Mouse (Mus musculus) 416B (cell line): ENCODE data around the gene Trip13.

Experiments
- DNase-seq: peaks from one replicate; pipeline ENCODE4 v3.0.0; 2011; ENCODE audit warnings: low read depth

The Trip13 gene

DNA sequence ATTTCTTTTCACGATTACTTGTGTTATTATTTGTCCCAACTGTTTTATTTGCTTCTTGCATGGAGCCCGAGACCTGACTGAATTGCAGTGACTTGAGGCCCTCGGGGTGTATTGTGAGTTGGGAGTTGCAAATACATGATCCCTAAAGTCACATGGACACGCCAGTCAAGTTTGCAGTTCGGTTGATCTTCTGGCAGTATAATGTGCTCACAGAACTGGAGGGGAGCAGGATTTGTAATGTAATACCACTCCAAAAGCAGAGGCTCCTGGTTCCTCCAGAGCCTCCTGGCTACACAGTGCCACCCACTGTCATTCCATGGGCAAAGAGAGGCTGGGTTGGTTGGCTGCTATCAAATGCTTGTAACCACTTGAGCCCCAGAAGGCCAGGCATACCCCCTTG lies 51.0 kb downstream of the Trip13 start:
- DNase-seq = no peak

DNA sequence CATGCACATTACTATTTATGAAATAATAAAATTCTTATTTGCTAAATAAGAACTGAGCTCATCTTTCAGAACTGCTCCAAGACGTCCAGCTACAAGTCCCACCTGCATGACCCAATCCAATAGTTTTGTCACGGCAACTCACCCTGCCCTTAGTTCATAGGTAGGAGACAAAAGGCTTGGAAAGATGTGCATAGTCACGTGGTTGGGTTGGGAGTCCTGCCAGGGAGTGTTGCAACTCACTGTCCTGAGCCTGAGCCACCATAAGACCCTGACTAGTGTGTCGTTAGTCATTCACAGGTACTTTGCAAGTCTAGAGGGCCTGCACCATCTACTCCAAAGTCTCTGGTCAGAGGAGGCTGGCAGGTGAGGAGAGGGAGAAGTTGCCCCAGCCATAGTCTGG lies 51.5 kb downstream of the Trip13 start:
- peak; percentile 16 for DNase-seq

DNA sequence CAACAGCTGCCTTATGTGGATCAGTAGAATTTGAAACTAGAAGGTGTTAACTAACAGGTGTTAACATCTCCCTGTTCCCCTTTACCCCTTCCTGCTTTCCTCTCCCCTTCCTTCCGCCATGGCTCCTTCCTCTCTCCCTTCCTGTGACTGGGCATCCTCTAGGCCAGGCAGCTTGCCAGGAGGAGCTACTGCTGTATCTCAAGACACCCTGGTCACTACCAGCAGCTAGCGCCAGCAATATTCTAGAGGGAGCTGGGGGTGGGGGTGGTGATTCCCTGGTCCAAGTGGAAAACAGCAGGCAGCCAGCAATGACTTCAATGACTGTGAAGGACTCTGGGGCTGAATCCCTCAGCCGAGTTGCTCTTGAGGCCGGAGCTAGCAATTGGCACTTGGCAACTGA lies 51.9 kb downstream of the Trip13 start:
- DNase-seq = no peak

DNA sequence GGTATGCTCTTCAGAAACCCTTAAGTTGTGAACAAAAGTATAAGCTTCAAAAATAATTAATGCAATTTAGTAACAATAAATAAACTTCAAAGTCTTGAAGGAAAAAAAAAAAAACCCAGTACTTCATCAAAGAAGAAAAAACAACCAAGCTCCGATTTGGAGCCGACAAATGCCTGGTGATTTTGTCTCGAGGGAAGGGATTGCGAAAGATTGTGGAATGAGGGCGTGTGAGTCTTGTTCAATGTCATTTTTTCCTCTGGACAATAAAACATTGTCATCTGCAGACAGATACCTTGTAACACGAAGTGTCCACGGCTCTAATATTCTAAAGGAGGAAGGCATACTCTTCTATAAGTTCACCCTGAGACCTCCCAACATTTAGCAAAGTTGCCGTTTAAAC lies 56.2 kb downstream of the Trip13 start:
- DNase-seq = no peak

DNA sequence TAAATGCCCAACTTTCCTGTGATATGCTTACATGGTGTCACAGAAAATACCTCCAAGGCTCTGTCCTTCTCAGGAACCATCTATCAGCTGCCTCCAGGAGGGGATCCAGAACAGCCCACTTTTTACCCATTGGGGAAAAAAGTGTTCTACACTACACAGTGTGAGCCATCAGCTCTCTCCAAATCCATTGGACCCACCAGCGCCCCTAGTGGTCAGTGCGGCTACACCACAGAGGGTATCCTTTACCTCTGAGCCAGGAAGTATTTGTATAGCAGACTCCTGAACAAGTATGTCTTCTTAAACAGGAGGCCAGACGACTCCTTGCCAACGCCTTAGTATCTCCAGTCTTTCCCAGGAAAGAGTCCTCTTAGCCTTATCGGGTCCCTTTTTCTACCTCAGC lies 57.8 kb downstream of the Trip13 start:
- peak; percentile 30 for DNase-seq

DNA sequence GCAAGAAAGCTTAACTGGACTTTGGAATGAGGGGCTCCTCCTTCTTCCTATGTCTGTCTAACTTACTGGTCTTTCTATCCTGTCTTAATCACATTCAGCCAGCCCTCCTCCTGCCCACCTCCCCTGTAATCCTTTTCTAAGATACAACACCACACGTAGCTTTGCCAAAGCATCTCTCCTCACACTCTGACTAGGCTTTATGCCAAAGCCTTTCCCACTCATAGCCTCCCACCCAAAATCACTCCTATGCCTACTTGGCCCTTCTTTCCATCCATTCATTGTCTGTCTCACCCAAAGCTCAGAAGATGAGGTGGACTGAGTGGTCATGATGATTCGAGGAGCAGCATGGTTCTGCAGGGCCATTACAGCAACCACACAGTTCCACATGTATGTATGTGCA lies 65.4 kb downstream of the Trip13 start:
- no peak for DNase-seq
